Mouse (Mus musculus) heart, postnatal 0 days (tissue): ENCODE data around the gene Osbpl6.

ENCODE experiments used
- CTCF ChIP-seq: IDR thresholded peaks from 2 replicates; pipeline ENCODE4 v1.5.1; 2016; ENCODE audit warnings: antibody characterized with exemption, control low read depth, low read depth
- EP300 ChIP-seq: IDR thresholded peaks from 2 replicates; pipeline ENCODE4 v1.6.1; 2016; ENCODE audit warnings: antibody characterized with exemption, low read depth

- TF ChIP-seq CTCF = no peak
- TF ChIP-seq EP300 = no peak
Measured at GRCm38 (mm10) chr2:76475788-76476187, 69.5 kb downstream of the Osbpl6 start.
